Mouse (Mus musculus): Measurements from ENCODE around the gene Washc4. TPM values are rescaled to one million over a fixed set of nuclear protein-coding genes. Genes with fewer than 3 reads are reported as not detected.

Washc4 gene
- polyA plus RNA-seq (2012; ENCODE audit: low replicate concordance) = 0.36 and 0.73 TPM in 2 replicates

DNA sequence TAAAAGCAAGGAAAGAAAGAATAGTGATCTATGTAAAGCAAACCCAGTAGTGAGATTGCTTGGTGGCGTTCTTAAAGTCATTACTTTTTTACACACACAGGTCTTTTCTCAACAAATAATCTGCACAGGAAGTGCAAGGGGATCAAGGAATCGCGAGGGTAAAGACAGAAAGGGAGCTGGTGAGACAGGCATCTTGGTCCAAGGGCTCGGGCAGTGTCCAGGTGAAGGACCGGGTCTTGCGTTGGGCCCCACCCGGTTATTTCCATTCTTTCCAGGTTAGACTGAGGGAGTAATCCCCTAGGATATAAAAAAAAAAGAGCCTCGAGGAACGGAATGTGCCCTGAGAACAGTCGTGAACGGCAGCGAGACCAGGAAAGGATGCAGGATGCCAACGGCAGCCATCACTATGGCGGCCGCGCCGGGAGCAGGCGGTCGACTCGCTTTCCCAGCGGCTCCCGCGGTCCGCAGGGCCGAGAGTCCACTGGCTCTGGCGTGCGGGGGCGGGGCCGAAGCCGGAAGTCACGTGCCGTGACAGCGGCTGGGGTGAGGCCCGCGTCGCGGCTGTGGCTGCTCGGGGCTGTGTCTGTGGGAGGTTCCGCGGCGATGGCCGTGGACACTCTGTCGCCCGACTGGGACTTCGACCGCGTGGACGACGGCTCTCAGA lies at the start of gene Washc4:
Washc4 (plus strand) TSS at position 314 of the 664 bp plus-strand sequence.

DNA sequence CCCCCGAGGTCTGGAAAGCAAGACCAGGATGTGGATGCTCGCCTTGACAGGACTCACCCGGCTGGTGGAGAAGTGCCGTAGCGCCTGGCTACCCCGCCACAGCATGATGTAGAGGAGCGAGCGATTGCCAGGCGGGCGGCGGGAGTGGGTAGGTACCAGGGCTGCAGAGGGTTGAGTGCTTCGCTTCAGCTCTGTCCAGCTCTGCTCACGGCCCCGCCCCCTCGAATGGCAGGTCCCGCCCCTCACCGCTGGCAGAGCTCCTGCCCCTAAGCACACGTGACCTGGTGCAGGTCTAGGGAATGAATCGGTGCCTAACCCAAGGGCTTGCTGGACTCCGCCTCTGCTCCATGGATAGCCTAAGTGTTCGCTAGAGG lies 9.7 kb upstream of the Washc4 start, which contains the start of gene Aldh1l2:
Aldh1l2 (minus strand) TSS at position 231 of the 374 bp plus-strand sequence.

Other genes starting within 250 kb of the Washc4 start
- gene Slc41a2, start 205.9 kb upstream of the Washc4 start, polyA plus RNA-seq (2012; ENCODE audit: low replicate concordance) = 1.1 and 3.2 TPM in 2 replicates
- gene D10Wsu102e, start 183.5 kb upstream of the Washc4 start, polyA plus RNA-seq (2012; ENCODE audit: low replicate concordance) = 0.24 and 0.35 TPM in 2 replicates
- gene Aldh1l2, start 9.6 kb upstream of the Washc4 start, polyA plus RNA-seq (2012; ENCODE audit: low replicate concordance) = 0.02 TPM in 1 of 2 replicates, not detected in the other
- gene Appl2, start 105.0 kb downstream of the Washc4 start, polyA plus RNA-seq (2012; ENCODE audit: low replicate concordance) = 9.2 and 17.6 TPM in 2 replicates
- gene 1500009L16Rik, start 179.1 kb downstream of the Washc4 start, polyA plus RNA-seq (2012; ENCODE audit: low replicate concordance) = 0.07 and 0.19 TPM in 2 replicates

Data from leukemia stem cell, adult 10-12 weeks (primary cell).